Mouse (Mus musculus) lung, adult 2 months (tissue): ENCODE results near the gene Ccdc191.

Source experiments
- CTCF ChIP-seq: fragments of 200-500 bp; IDR thresholded peaks from 2 replicates; pipeline ENCODE4 v1.5.1; 2011; ENCODE audit warnings: mild to moderate bottlenecking, low read length, control low read depth; ENCODE audit not compliant: insufficient read depth
- POLR2A ChIP-seq: fragments of 200-500 bp; IDR thresholded peaks from 2 replicates; pipeline ENCODE4 v1.6.1; 2011; ENCODE audit warnings: low read depth, mild to moderate bottlenecking, control low read depth, low read length, borderline replicate concordance; ENCODE audit errors: extremely low read depth

DNA sequence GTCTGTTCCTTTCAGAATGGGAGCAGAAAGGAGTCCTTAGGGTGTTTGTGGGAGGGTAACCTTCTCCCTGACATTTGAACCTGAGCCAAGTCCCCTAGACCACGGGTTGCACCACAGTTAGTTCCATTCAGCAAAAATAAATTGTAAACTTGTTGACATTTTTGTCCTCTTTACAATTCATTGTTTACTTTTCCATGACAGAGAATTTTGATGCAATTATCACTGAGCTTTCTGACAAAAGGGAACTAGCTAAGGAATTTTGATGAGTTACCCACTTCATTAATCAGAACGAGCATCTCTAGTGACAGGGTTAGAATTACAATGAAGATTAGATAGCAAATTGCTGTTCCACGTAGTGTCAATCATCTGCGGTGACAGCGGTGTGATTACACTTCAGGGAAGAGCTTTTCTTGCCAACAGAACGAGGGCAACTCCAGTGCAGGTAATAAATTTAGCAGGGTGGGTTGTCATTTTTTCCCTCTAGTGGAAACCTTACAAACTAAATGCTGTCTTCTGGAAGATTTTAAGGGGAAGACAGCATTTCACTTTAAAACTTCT, 35.5 kb downstream of the Ccdc191 start:
- TF ChIP-seq CTCF, result no peak
- no peak for TF ChIP-seq POLR2A
